Mouse (Mus musculus): ENCODE data around the gene Mgat4a.

DNA sequence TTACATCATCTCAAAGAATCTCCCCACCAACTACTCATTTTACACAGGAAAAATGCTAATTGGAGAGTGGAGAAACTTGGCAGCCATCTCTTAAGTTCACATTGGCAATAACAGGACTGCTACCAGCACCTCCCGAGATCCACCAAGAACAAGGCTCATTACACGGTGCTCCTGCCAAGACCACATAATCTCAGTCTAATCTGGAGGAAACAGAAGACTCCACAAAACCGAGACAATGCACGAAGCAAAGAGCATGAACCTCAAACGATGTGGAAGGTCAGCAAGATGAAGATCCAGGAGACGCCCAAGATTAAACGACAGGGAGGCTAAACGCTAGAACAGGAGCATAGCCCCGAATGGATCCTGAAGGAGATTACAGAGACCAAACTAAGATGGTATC, 38.5 kb downstream of the Mgat4a start:
- TF ChIP-seq CTCF (IDR thresholded peaks at IDR 0.05; ENCODE audit: low read depth, low read length) (no peak), GATA1 (IDR thresholded peaks at IDR 0.05; ENCODE audit: borderline replicate concordance, low read length) (no peak), POLR2AphosphoS5 (IDR thresholded peaks at IDR 0.05; ENCODE audit: insufficient replicate concordance, low read depth, low read length) (no peak), GATA2 (IDR thresholded peaks at IDR 0.05; ENCODE audit: borderline replicate concordance, low read depth, low read length) (no peak), TAL1 (conservative IDR thresholded peaks at IDR 0.05; ENCODE audit: low read depth, low read length) (no peak)

Data from G1E (cell line).